Mouse (Mus musculus) liver, embryonic 14.5 days (tissue): ENCODE data around the gene Celf1. TPM values are rescaled to one million over a fixed set of nuclear protein-coding genes. Genes with fewer than 3 reads are reported as not detected.
A peak's percentile ranks its signal among the peaks of the same experiment; 100 is the strongest.
"Not testable (repeated sequence)": the region's sequence is repeated elsewhere in the genome, so short reads cannot be mapped to it uniquely, and the experiment has no call there.

ENCODE experiments used
- ATAC-seq: fragments of 200-750 bp; cut with Nextera tagmentation; 2 replicates; pipeline ENCODE4 v1.8.0; 2017; ENCODE audit warnings: moderate number of reproducible peaks, mild to moderate bottlenecking, moderate library complexity; ENCODE audit not compliant: insufficient read depth
- DNase-seq, 3 experiments: peaks; one replicate each; pipeline ENCODE4 v3.0.0-alpha.2; 2012 to 2013; ENCODE audit warnings: low read depth in 3 of 3, low spot score in 3 of 3
- H3K27ac ChIP-seq: fragments of 300-500 bp; sonication (generic); 2 replicates; pipeline ENCODE4 v1.5.1; 2014; ENCODE audit warnings: moderate library complexity, mild to moderate bottlenecking, control low read depth, inconsistent platforms
- H3K27me3 ChIP-seq: fragments of 300-500 bp; sonication (generic); 2 replicates; pipeline ENCODE4 v1.6.1; 2014; ENCODE audit warnings: mild to moderate bottlenecking, low read length, moderate library complexity; ENCODE audit not compliant: control insufficient read depth, insufficient read depth
- H3K36me3 ChIP-seq: fragments of 300-500 bp; sonication (generic); replicated peaks from 2 replicates; pipeline ENCODE4 v1.6.1; 2014; ENCODE audit warnings: low read depth; ENCODE audit not compliant: control insufficient read depth, insufficient read depth
- H3K4me1 ChIP-seq, 2 experiments: fragments of 200-500 bp in 1 of 2; fragments of 300-500 bp in 1 of 2; sonication (generic) in 1 of 2; replicated peaks; 2 replicates each; pipeline ENCODE4 v1.6.1; 2012 to 2014; ENCODE audit warnings: antibody characterized with exemption in 1 of 2, inconsistent platforms in 1 of 2, low read length in 1 of 2; ENCODE audit not compliant: control insufficient read depth in 2 of 2, insufficient read depth in 2 of 2
- H3K4me2 ChIP-seq: fragments of 300-500 bp; sonication (generic); 2 replicates; pipeline ENCODE4 v1.6.1; 2014; ENCODE audit warnings: low read depth, mild to moderate bottlenecking, control low read depth, moderate library complexity
- H3K4me3 ChIP-seq, 2 experiments: fragments of 200-500 bp in 1 of 2; fragments of 300-500 bp in 1 of 2; sonication (generic) in 1 of 2; 2 replicates each; pipeline ENCODE4 v1.5.1; 2012 to 2014; ENCODE audit warnings: low read depth in 2 of 2, low read length in 2 of 2, mild to moderate bottlenecking in 2 of 2, control low read depth in 1 of 2, inconsistent platforms in 1 of 2, moderate library complexity in 1 of 2; ENCODE audit not compliant: insufficient read depth in 1 of 2
- H3K9ac ChIP-seq: fragments of 300-500 bp; sonication (generic); replicated peaks from 2 replicates; pipeline ENCODE4 v1.6.1; 2014; ENCODE audit warnings: mild to moderate bottlenecking, control low read depth, moderate library complexity
- H3K9me3 ChIP-seq: fragments of 300-500 bp; sonication (generic); 2 replicates; pipeline ENCODE4 v1.6.1; 2016; ENCODE audit warnings: low read length, mixed read lengths; ENCODE audit not compliant: control insufficient read depth
- CTCF ChIP-seq: IDR thresholded peaks from 2 replicates; pipeline ENCODE4 v1.5.1; 2016; ENCODE audit warnings: antibody characterized with exemption, low read depth, control low read depth
- EP300 ChIP-seq: IDR thresholded peaks from 2 replicates; pipeline ENCODE4 v1.6.1; 2016; ENCODE audit warnings: antibody characterized with exemption, low read depth
- WGBS: fragments of 180-500 bp; shearing (Covaris S2); extraction: QIAGEN DNeasy Blood & Tissue Kit; methylation state at CpG from one replicate; pipeline ENCODE4 v1.1.7; 2014; ENCODE audit not compliant: insufficient replicate concordance; 5-methylcytosine and 5-hydroxymethylcytosine counted together
- polyA plus RNA-seq, 2 experiments: library from polyadenylated mRNA; depleted of rRNA in 1 of 2; stranded (reverse) in 1 of 2; unstranded in 1 of 2; fragments of >200 nt; fragmentation: Nextera tagmentation in 1 of 2; extraction: Ambion mirVana in 1 of 2; gene quantifications; 2 replicates each; pipeline versions ENCODE4 v1.2.1 to v1.2.3; 2012 to 2014

The Celf1 gene
- 35.6 and 37.9 TPM in 2 replicates for polyA plus RNA-seq (2012; rRNA removed)
- 33.5 and 38.4 TPM in 2 replicates for polyA plus RNA-seq (2014; fragmentation: Nextera tagmentation; extraction: Ambion mirVana)

DNA sequence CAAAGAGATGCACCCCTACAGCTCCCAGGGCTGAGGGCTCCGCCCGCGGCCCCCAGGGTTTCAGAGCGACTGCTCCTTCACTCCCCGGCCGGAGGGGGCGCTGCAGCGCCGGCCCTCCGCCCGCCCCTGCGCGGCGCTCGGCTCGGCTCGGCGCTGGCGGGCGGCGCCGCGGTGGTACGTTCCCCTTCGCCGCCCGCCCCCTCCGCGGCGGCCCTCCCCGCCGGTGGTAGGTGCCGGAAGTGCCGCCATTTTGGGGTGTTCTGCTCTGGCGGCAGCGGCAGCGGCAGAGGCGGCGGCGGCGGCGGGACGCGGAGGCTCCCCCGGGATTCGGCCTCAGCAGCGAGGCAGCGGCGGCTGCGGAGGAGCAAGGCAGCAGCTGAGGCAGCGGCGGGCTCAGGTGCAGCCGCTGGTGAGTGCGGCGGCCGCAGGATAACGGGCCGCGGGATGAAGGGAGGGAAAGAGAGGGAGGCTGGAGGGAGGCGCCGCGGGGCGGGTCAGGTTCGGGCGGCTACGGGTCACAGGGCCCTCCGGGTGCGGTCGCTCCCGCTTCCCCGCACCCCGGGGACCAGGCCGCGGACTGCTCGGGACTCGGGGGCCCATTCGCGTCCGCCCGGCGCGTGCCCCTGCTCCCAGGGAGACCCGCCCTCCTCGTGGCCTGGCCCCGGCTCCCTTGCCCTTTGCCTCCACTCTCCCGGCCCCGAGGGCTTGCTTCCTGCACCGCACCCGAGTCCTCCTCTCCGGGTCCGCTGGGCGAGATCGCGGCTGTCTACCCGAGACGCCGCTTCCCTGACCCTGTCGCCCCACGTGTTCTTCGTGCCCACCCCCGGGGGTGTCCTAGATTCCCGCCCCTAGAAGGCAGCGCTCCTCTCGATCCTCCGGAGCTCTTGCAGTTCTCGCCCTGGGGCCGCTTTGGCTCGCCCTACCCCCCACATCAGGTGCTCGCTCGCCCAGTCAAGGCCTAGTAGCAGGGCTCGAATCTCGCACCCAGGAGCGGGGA is at the start of gene Celf1:
Celf1 (plus strand) TSS at position 150 of the 997 bp plus-strand sequence.
- Histone ChIP-seq H3K4me1 (peaks cover 15 to 29% of the 10 kb centered on the region in 2 experiments), H3K36me3 (no peaks in the 10 kb centered on the region; the same call in 1 of the 2 replicates), H3K4me3 (peak within 1 kb of the TSS; percentile 65 to 93), H3K27ac (peak within 1 kb of the TSS; percentile 66), H3K27me3 (no peaks in the 10 kb centered on the region), H3K9ac (peak within 1 kb of the TSS; percentile 95), H3K9me3 (no peaks in the 10 kb centered on the region), H3K4me2 (peak within 1 kb of the TSS; percentile 85)
- ATAC-seq (peak; percentile 94), DNase-seq (peak; percentile 75 to 80 (median 75))
- WGBS: under 1% methylated on average over 93 of the region's 113 CpGs
- TF ChIP-seq EP300: no peak
- TF ChIP-seq CTCF: peak; percentile 62

DNA sequence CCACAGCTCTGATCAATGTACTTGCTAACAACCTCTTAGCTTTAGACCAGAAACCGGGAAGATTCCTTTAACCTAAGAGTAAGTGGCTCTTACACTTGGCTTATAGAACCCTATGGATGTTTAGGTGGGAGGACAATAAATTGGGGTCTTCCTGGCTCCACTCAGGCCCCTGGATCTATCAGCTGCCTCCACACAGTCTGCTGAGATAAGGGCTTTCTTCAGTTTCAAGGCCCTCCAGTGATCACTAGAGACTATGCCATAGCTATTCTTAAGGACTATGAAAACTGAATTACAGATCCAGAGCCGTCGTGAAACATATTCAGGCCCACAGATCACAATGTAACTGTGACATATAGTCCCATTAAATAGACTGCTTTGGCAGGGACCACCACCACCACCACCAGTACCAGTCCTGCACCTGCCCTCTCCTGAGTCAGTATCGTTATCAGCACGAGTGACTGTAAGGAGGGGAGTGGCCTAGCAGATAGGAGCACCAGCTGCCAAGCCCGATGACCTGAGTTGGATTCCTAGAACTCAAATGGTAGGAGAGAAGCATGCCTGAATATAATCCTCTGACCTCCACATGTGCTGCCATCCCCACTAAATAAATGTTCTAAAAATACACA is 46.4 kb upstream of the Celf1 start:
- DNase-seq (peak; percentile 73 to 76 (median 74)), ATAC-seq (peak; percentile 89)
- Histone ChIP-seq H3K9me3 (no peaks in the 10 kb centered on the region), H3K4me3 (no peak overlapping the region; a peak in 1 of 4 replicates), H3K4me2 (peak overlapping the region; percentile 67), H3K27me3 (peaks cover 15% of the 10 kb centered on the region), H3K4me1 (peaks cover 43 to 48% of the 10 kb centered on the region in 2 experiments), H3K27ac (peak overlapping the region; percentile 92), H3K36me3 (peaks cover 33% of the 10 kb centered on the region), H3K9ac (peak overlapping the region; percentile 63)
- TF ChIP-seq EP300 (peak; percentile 79), CTCF (no peak)
- 32% methylated on average over 6 of the region's 6 CpGs for WGBS

DNA sequence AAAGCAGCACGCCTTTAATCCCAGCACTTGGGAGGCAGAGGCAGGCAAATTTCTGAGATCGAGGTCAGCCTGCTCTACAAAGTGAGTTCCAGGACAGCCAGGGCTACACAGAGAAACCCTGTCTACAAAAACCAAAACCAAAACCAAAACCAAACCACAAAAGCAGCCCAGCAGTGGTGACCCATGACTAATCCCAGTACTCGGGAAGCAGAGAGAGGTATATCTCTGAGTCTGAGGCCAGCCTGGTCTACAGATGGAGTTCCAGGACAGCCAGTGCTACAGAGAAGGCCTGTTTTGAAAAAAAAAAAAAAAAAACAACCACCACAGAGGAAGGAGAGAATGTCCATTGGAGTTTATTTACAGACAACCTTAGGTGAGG is 45.9 kb upstream of the Celf1 start:
- Histone ChIP-seq H3K36me3 (peaks cover 33% of the 10 kb centered on the region), H3K4me2 (peak overlapping the region; percentile 67), H3K9ac (peak overlapping the region; percentile 63), H3K4me1 (peaks cover 40 to 45% of the 10 kb centered on the region in 2 experiments), H3K27ac (peak overlapping the region; percentile 92)
- not testable (repeated sequence) for H3K9me3 ChIP-seq, H3K4me3 ChIP-seq, DNase-seq, H3K27me3 ChIP-seq
- peak; percentile 11; the same call in 1 of the 2 replicates for ATAC-seq
- 13% methylated on average over 3 of the region's 3 CpGs for WGBS

DNA sequence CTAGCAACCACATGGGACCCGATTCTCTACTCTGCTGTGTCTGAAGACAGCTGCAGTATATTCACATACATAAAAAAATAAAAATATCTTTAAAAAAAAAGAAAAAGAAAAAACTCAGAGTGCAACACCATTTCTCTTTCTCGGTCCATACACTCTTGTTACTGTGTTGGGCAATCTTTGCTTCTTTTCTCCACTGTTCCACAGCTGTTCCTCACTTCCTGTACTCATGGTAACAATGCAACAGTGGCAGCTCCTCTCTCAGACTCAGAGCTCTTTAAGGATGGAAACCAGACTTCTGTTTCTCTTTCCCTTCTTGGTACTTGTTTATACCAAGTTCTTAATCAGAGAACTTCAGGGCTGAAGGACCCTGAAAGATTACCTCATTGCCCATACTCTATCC is 36.8 kb upstream of the Celf1 start:
- Histone ChIP-seq H3K4me2 (peak overlapping the region; percentile 81), H3K27me3 (no peaks in the 10 kb centered on the region), H3K27ac (peak overlapping the region; percentile 64; the same call in 1 of the 2 replicates), H3K9ac (peak overlapping the region; percentile 87), H3K36me3 (peaks cover 28% of the 10 kb centered on the region), H3K4me1 (peaks cover 11 to 17% of the 10 kb centered on the region in 2 experiments), H3K4me3 (peak overlapping the region; percentile 78 to 83), H3K9me3 (no peaks in the 10 kb centered on the region)
- no peak for DNase-seq
- no peak for ATAC-seq
- no peak for TF ChIP-seq EP300
- no peak for TF ChIP-seq CTCF
- WGBS: 77% methylated on average over 2 of the region's 2 CpGs
